Mouse (Mus musculus) G1E-ER4 (cell line): ENCODE data around the gene Keap1. TPM values are rescaled to one million over a fixed set of nuclear protein-coding genes. Genes with fewer than 3 reads are reported as not detected.

ENCODE experiments used
- GATA1 ChIP-seq: IDR thresholded peaks from one replicate; pipeline ENCODE4 v1.8.0; 2012; ENCODE audit warnings: low read length, inconsistent platforms
- polyA plus RNA-seq: library from polyadenylated mRNA; stranded (reverse); fragments of >175 nt; gene quantifications from 2 replicates; pipeline ENCODE4 v1.2.3, GENCODE M21; 2012

The Keap1 gene
- polyA plus RNA-seq, 1 experiment: 86.5 TPM

DNA sequence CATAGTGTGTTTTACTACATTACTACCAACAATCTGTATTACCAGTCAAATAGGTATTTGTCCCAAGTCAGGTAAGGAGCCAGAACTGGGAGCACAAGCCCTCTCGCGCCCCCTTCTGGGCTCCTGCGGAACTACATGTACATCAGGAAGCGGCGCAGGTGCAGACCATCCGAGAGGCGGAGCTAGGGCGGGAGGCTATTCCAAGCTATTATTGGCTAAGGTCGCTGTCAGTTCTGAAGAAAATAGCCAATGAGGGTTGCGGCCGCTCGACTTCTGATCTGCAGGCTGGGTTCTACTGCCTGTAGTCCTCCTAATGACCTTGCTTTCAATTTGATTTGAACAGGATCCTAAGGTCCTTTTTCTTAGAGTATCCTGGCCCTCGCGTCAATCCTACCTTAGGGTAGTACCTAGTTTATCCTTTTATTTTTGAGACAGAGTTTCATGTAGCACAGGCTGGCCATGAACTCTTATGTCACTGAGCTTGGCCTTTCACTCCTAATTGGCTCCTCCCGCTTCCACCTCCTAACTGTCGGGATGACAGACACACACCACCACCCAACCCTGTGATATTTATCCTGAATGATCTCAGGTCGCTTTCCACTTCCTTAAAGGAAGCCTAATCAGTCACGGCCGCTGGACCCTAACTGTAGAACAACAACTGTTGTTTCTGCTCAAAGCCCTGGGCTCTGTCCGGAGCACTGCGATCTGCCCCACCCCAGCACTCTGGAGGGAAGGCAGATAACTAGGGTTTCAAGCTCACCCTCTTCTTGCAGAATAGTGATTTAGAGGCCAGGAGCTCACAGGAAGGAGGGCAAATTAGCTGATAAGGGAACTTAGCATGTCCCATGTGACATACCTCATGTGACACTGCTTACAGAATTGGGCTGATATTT lies 18.4 kb downstream of the Keap1 start:
- TF ChIP-seq GATA1: peak; percentile 49

DNA sequence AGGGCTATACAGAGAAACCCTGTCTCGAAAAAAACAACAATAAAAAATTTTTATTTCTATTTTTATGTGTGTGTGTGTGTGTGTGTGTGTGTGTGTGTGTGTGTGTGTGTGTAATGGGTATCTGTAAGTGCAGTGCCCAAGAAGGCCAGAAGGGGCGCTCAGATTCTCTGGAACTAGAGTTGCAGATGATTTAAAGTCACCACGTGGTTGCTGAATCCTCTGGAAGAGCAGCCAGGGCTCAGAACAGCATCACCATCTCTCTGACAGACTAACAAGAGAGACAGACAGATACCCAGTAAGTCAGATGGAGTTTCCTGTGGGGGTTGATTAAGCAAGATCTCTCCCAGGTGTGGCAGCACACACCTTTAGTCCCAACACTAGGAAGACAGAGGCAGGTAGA lies 19.3 kb downstream of the Keap1 start:
- no peak for TF ChIP-seq GATA1

DNA sequence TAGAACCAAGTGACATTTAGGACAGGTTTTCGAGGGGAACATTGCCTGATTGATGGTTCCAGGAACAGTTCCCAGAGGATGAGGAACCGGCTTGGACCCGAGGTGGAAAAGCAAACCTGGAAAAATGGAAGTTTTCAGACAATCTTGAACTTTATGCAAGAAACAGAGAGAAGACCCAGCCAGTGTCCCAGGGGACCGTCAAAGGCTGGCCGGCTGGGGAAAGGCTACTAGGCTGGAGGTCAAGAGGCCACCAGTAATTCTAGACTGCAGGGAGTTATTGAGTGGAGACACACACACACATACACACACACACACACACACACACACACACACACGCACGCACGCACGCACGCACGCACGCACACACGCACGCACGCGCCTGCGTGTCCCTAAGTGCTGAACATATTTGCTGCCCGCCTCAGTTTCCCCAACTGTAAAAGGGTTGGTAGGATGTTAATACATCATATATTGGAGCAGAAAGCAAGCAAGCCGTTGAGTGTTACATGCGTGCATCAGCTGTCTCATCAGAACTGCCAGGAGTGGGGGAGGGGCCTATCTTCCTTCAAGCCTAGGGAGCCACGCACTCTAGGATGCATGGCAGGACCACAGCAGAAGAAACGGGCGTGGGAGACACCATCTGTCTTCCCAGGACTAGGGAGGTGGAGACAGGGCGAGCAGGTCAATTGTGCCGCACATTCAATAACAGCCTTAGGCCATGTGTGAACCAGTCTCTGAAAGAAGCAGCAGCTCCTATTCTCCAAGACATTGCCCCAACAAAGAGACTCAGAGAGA lies 22.9 kb downstream of the Keap1 start:
- TF ChIP-seq GATA1: no peak

DNA sequence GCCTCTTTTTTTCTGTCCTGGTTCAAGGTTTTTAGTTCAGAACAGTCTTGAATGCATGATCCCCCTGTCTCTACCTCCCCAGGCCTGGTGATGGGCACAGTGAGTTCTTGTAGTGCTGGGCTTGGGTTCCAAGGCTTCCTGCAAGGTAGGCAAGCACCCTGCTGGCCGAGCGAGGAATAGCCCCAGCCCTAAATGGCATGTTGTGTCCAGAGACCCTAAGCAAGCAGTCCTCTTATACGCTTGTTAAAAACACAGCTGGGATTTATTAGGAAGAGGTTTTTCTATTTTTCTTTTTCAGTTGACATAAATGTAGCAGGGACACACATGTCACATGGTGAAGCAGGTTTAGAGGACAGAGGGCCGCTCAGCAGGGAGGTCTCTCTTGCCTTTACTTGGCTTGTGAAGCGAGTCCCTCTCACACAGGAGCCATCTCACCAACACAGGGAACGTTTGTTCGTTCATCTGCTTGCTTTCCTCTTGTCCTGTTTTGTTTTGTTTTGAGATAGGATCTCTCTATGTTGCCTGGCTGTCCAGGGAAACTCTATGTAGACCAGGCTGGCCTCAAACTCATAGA lies 25.5 kb downstream of the Keap1 start:
- TF ChIP-seq GATA1: no peak

DNA sequence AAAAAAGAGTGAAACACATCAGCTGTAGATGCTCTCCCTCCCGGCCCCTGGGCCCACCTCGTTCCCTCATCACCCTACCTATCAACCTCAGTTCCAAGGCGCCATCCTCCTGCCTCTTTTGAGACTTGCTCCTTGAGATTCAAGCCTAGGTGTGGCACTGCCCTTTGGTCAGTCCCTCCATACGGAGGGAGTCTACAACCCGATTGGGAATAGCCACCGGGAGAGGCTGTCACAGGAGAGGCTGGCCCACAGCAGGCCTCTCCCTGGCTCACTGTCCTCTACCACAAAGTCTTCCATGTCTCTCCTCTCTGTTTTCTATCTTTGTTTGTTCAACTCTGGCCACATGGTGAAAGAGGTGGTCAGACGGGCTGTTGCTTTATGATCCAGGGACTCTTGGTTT lies 27.5 kb downstream of the Keap1 start:
- no peak for TF ChIP-seq GATA1

DNA sequence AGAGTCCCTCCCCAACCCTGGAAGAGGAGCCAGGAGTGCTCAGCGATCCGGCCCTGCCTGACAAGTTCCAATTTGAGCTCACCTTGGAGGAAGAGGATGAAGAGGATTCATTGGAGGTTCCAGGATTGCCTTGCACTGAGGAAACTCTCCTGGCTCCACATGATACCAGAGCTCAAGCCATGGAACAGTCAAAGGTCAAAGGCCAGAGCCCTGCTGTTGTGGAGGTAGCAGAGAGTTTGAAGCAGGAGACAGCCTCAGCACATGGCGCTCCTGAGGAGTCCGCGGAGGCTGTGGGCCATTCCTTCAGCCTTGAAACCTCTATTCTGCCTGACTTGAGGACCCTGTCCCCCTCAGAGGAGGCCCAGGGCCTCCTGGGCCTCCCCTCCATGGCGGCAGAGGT lies 28.3 kb downstream of the Keap1 start:
- TF ChIP-seq GATA1: no peak

DNA sequence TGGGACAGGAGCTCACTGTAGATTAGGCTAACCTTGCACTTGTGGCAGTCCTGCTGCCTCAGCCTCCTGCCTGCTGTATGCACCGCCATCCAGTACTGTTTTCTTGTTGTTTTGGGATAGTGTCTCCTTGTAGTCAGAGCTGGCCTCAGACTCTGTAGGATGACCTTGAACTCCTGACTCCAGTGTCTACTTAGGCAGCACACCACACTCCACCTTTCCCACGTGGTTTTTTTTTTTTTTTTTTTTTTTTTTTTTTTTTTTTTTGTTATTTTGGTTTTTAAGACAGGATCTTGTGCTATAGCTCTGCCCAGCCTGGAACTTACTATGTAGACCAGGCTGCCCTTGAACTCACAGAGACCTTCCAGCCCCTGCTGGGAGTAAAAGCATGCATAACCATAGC lies 30.5 kb downstream of the Keap1 start:
- no peak for TF ChIP-seq GATA1

DNA sequence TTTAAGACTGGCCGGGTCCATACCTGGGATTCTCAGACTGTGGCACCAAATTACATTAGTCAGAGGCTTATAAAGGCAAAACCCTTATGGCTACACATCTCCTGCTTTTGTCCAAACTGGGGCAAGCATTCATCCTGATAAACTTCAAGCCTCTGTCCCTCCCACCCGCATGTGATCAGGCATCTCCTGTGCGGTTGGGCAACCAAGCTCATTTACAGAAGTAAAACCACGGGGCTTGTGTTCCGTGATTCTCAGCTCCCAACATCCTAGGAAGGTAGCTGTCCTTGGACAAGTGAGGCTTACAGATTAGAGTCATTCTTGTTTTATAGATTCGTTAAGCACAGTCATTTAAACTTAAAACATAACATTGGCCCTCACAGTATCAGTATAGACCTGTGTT lies 32.3 kb downstream of the Keap1 start:
- no peak for TF ChIP-seq GATA1

DNA sequence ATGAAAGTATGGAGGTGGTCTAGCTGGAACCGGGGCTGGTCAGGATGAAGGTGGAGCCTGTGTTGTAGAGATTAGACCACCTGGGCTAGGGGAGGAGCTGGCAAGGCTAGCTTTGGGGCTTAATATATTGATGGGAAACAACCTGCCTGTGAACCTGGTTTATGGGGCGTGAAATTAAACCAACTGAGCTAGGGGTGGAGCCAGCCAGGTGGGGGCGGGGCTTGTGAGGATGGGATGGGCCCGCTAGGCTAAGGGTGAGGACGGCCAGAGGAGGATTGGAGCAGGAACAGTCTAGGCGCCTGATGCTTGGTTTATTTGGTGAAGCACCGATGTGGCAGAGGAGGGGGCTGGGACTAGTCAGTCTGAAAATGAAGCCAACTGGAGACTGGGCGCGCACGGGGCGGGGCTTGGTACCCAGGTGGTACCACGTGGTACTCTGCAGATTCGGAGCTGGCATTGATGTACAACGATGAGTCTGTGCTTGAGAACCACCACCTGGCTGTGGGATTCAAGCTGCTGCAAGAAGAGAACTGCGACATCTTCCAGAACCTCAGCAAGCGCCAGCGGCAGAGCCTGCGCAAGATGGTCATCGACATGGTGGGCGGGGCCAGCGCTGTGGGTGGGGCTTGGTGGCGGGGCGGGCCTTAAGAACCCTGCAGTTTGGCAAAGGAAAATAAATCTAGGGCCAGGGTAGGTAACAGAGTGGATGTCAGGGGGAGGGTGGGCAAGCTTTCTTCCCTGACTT lies 34.5 kb downstream of the Keap1 start:
- TF ChIP-seq GATA1: no peak

DNA sequence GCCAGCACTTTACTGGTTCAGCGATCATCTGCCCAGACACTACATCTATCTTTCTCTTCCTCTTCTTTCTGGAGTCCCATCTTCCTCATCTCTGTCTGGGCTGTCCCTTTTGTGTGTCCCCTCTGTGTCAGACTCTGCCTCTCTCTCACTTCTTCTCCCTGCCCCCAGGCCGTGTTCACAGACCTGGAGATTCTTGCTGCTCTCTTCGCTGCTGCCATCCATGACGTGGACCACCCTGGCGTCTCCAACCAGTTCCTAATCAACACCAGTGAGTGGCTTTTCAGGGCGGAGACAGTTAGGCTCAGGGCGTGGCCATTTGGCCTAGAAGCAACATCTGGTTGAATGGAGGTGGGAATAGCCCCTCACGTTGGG lies 35.0 kb downstream of the Keap1 start:
- no peak for TF ChIP-seq GATA1

DNA sequence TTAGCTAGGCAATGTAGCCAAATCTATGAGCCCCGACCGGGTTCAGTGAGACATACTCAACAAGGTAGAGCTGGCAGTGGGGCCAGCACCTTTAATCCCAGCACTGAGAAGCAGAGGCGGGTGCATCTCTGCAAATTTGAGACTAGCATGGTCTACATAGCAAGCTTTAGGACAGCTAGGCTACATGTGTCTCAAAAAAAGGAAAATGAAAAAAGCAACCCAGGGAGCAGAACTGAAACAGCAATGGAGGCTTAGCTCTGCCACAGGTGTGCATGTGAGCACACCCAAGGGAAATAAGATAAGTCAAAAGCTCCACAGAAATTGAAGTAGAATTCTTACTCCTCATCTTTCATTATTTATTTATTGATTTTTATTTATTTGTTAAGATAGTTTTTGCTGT lies 40.2 kb downstream of the Keap1 start:
- TF ChIP-seq GATA1: no peak

DNA sequence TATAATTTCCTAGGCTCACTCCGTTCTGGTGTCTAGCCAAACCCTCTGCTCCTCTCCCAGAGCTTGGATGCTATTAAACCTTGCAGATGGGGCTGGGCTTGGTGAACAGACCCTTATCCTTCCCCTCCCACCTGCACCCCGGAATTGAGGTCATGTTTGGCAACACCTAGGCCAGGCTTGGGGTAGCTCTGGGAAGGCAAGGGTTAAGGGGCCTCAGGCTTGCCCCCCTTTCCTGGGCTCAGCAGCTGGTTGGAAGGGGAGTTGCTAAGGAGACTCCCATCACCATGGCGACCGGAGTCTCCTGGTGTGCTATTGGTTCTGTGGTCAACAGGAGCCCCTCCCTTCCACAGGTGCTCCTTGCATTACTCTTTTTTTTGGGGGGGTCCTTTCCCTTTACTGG lies 41.2 kb downstream of the Keap1 start:
- TF ChIP-seq GATA1: no peak

DNA sequence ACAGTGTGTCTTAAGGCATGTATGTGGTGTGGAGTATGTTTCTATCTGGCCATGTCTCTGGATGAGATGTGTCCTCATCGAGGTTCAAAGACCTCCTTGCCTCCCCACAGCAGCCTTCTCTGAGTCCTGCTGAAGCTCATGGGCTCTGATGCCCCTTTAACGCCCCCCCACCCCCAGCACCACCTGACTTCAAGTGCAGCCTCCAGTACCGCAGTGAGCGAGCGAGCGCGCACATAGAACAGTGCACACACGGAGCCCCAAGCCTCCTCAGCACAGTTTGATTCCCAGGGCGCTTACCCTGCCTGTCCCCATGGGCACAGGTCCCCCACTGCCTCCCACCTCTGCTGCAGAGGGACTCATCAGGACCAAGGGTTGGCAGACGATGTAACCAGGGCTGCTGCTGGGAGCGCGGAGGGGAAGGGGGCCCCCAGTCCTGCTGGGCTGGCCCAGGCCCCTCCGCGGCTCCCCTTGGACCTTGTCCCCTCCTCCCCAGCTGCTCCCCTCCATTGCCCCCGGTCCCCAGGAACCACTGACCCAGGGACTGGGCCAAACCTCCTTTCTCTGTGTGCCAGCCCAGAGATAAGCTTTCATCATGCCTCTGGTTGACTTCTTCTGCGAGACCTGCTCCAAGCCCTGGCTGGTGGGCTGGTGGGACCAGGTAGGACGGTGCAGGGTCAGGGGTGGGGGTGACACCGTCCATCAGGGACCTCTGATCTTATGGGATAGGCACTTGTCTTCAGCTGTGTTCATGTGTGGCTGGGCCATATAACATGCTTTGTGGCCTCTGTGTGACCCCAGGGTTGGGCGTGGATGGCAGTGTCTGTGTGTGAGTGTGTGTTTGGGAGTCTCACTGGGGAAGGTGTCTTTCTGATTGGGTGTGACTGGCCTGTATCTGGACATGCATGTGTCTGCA lies 42.4 kb downstream of the Keap1 start:
- no peak for TF ChIP-seq GATA1

DNA sequence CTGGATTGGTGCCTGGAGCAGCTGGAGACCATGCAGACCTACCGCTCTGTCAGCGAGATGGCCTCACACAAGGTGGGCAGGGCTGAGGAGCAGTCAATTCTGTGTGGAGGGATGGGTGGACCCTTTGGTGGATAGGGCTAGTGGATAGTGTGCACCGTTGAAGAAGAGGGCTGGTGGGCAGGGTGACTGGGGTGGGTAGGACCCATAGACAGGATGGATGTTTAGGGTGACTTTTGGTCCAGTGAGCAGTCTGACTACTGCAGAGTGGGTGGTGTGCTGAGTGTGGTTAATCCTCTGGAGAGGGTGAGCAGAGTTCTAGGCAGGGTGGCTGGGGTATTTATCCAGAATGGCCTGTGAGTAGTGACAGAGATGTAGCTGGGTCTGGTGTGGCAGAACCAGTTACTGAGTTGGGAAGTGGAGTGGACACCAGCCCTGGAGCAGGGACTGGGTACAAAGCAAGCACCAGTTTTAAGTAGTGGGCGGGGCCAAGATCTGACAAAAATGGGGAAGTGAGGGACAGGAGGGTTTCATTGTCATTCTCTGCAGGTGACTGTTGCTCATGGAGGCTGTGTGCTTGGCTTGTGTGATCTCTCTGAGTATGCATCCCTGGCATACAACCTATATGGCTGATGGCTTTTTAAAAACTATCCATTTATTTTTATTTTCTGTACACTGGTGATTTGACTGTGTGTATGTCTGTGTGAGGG lies 44.2 kb downstream of the Keap1 start:
- no peak for TF ChIP-seq GATA1
